Mouse (Mus musculus) neural tube, embryonic 12.5 days (tissue): ENCODE measurements around the gene 1110065P20Rik. TPM values are rescaled to one million over a fixed set of nuclear protein-coding genes. Genes with fewer than 3 reads are reported as not detected.

ENCODE experiments used
- ATAC-seq: fragments of 200-750 bp; cut with Nextera tagmentation; 2 replicates; pipeline ENCODE4 v1.8.0; 2017; ENCODE audit warnings: low read depth, mild to moderate bottlenecking, moderate TSS enrichment, moderate library complexity; ENCODE audit not compliant: low FRiP score
- H3K27ac ChIP-seq: fragments of 300-500 bp; sonication (generic); 2 replicates; pipeline ENCODE4 v1.5.1; 2016
- H3K27me3 ChIP-seq: fragments of 300-500 bp; sonication (generic); replicated peaks from 2 replicates; pipeline ENCODE4 v1.6.1; 2016; ENCODE audit warnings: mild to moderate bottlenecking
- H3K36me3 ChIP-seq: fragments of 300-500 bp; sonication (generic); 2 replicates; pipeline ENCODE4 v1.6.1; 2016; ENCODE audit warnings: mild to moderate bottlenecking
- H3K4me1 ChIP-seq: fragments of 300-500 bp; sonication (generic); 2 replicates; pipeline ENCODE4 v1.6.1; 2016
- H3K4me2 ChIP-seq: fragments of 300-500 bp; sonication (generic); replicated peaks from 2 replicates; pipeline ENCODE4 v1.6.1; 2016; ENCODE audit warnings: mild to moderate bottlenecking
- H3K4me3 ChIP-seq: fragments of 300-500 bp; sonication (generic); 2 replicates; pipeline ENCODE4 v1.5.1; 2016
- H3K9ac ChIP-seq: fragments of 300-500 bp; sonication (generic); 2 replicates; pipeline ENCODE4 v1.6.1; 2016; ENCODE audit warnings: mild to moderate bottlenecking
- H3K9me3 ChIP-seq: fragments of 300-500 bp; sonication (generic); 2 replicates; pipeline ENCODE4 v1.6.1; 2016; ENCODE audit warnings: mild to moderate bottlenecking
- WGBS: fragments of 180-500 bp; shearing (Covaris S2); methylation state at CpG from one replicate; pipeline ENCODE4 v1.1.7; 2016; 5-methylcytosine and 5-hydroxymethylcytosine counted together
- polyA plus RNA-seq: library from polyadenylated mRNA; unstranded; fragments of >200 nt; fragmentation: Nextera tagmentation; extraction: Ambion mirVana; gene quantifications from 2 replicates; pipeline ENCODE4 v1.2.1, GENCODE M21; 2016

1110065P20Rik gene
- polyA plus RNA-seq, 1 experiment from 2014 or later, result 71.6 TPM

DNA sequence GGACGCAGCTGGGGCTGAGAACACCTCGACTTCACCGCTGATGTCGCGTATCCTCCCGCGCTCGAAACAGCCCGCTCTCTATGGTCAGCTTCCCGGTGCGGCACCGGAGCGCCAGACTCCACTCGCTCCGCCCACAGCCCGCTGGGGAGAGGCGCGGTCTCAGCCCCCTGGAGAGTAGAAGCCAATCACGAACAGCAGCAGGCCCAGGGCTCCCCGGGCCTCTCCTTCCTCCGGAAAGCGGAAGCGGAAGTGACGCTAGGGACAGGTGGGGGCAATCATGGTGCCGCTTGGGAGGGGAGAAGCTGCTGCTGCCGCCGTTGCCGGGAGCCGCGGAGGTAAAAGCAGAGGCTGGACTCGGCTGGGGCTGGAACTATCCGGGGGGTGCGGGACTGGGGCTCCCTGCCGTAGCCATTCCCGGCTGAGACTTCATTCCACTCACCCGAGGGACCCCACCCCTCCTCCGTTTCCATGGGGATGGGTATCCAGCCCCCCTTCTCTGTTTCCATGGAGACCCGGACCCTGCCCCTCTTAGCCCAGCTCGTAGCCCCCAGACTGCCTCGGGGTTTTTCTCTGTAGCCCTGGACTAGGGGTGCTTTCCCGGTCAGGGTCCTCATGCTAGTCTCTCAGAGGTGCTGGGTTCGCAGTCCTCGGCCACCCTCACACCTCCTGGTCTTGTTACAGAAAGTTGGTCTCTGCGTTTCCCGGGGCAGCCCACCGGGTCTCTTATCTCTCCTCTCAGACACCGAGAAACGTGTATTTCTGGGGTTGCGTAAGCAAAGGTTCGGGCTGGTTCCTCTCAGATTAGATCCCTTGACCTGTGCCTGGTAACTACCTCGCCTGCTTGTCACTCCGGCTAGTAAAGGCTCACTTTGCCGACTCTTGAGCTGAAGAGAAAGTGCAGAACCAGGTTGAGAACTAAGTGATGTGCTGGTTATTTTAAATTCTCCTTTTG lies 48.4 kb downstream of the 1110065P20Rik start:
- H3K27ac ChIP-seq, result peak overlapping the region; percentile 90
- peak overlapping the region; percentile 90 for H3K9ac ChIP-seq
- H3K4me1 ChIP-seq, result peaks cover 15% of the 10 kb centered on the region
- ATAC-seq, result peak; percentile 100
- H3K4me2 ChIP-seq, result peak overlapping the region; percentile 87
- peaks cover 53% of the 10 kb centered on the region for H3K36me3 ChIP-seq
- H3K27me3 ChIP-seq, result no peaks in the 10 kb centered on the region
- H3K9me3 ChIP-seq, result no peaks in the 10 kb centered on the region
- WGBS, result 2% methylated on average over 53 of the region's 53 CpGs
- H3K4me3 ChIP-seq, result peak overlapping the region; percentile 76

DNA sequence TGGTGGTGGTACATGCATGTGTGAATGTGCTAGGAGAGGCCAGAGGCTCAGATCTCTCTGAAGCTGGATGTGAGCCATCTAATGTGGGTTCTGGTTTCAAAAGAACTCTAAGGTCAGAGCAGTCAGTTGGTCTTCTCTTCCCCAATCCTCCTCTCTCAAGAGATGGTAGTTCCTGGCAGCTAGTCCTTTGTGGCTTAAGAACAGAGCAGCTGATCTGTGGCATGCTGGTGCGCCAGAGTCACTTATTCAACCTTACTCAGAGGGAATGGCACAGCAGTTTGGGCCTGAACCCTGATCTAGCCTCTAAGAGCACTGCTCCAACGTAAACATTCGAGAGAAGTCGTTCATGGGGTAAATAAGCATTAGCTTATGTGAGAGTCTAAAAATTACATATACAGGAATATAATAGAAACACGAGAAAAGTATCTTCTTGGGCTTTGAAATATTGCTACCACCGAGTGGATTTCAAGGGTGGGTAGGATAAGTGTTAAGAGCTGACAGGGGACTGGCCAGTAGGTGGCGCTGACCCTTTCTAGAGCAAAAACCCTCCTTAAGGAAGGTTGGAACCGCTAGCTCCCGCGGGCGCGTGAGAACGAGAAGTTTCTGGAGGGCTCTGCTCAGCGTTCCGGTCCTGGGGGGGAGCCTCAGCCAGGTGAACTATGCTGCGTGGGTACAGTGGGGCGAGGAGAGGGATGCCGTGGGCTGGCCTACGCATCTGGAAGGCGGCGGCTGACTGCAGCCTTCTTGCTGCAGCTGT lies 49.3 kb downstream of the 1110065P20Rik start, which contains the start of gene Mtf1:
Mtf1 (plus strand) TSS at position 553 of the 757 bp plus-strand sequence.
- H3K4me2 ChIP-seq, result peak within 1 kb of the TSS; percentile 87
- H3K27ac ChIP-seq, result peak within 1 kb of the TSS; percentile 90
- WGBS, result 3% methylated on average over 21 of the region's 21 CpGs
- peak within 1 kb of the TSS; percentile 76 for H3K4me3 ChIP-seq
- peak; percentile 85 for ATAC-seq
- H3K9ac ChIP-seq, result peak within 1 kb of the TSS; percentile 90
- H3K4me1 ChIP-seq, result peaks cover 15% of the 10 kb centered on the region
- H3K36me3 ChIP-seq, result peaks cover 48% of the 10 kb centered on the region
- no peaks in the 10 kb centered on the region for H3K9me3 ChIP-seq
- no peaks in the 10 kb centered on the region for H3K27me3 ChIP-seq

Other genes starting within 250 kb of the 1110065P20Rik start
- gene 3100002H09Rik, start 240.4 kb downstream of the 1110065P20Rik start, polyA plus RNA-seq, result 0.84 and 1.2 TPM in 2 replicates
- gene Pou3f1, start 194.4 kb downstream of the 1110065P20Rik start, polyA plus RNA-seq, result 25.2 and 25.8 TPM in 2 replicates
- gene Utp11, start 157.6 kb downstream of the 1110065P20Rik start, polyA plus RNA-seq, result 58.5 and 60.4 TPM in 2 replicates
- gene Fhl3, start 150.5 kb downstream of the 1110065P20Rik start, polyA plus RNA-seq, result 1.6 and 3.6 TPM in 2 replicates
- 157 and 162 TPM in 2 replicates for gene Sf3a3, start 136.4 kb downstream of the 1110065P20Rik start, polyA plus RNA-seq
- gene Inpp5b, start 109.3 kb downstream of the 1110065P20Rik start, polyA plus RNA-seq, result 26.2 and 29.7 TPM in 2 replicates
- gene Mtf1, start 49.1 kb downstream of the 1110065P20Rik start, polyA plus RNA-seq, result 12.9 and 14.2 TPM in 2 replicates
- 56.4 and 56.5 TPM in 2 replicates for gene Yrdc, start 517 bp downstream of the 1110065P20Rik start, polyA plus RNA-seq
- gene Maneal, start 11.0 kb upstream of the 1110065P20Rik start, polyA plus RNA-seq, result 8.2 and 10.3 TPM in 2 replicates
- gene Epha10, start 29.7 kb upstream of the 1110065P20Rik start, polyA plus RNA-seq, result 6.3 and 6.6 TPM in 2 replicates
- gene 9930104L06Rik, start 85.9 kb upstream of the 1110065P20Rik start, polyA plus RNA-seq, result 16.5 and 18.6 TPM in 2 replicates
- gene Cdca8, start 88.1 kb upstream of the 1110065P20Rik start, polyA plus RNA-seq, result 121 TPM in 2 replicates
- 1.3 and 4.6 TPM in 2 replicates for gene Rspo1, start 135.2 kb upstream of the 1110065P20Rik start, polyA plus RNA-seq
- 89.7 and 96.1 TPM in 2 replicates for gene Gnl2, start 165.4 kb upstream of the 1110065P20Rik start, polyA plus RNA-seq
- 0.18 and 0.34 TPM in 2 replicates for gene Dnali1, start 214.5 kb upstream of the 1110065P20Rik start, polyA plus RNA-seq
- 35.2 and 37.2 TPM in 2 replicates for gene Snip1, start 215.5 kb upstream of the 1110065P20Rik start, polyA plus RNA-seq
- gene Meaf6, start 233.9 kb upstream of the 1110065P20Rik start, polyA plus RNA-seq, result 120 and 129 TPM in 2 replicates